Mouse (Mus musculus): ENCODE data around the gene Fermt1. TPM values are rescaled to one million over a fixed set of nuclear protein-coding genes. Genes with fewer than 3 reads are reported as not detected.
A peak's percentile ranks its signal among the peaks of the same experiment; 100 is the strongest.

The Fermt1 gene
- polyA plus RNA-seq, 1 experiment from 2014 or later = not detected

DNA sequence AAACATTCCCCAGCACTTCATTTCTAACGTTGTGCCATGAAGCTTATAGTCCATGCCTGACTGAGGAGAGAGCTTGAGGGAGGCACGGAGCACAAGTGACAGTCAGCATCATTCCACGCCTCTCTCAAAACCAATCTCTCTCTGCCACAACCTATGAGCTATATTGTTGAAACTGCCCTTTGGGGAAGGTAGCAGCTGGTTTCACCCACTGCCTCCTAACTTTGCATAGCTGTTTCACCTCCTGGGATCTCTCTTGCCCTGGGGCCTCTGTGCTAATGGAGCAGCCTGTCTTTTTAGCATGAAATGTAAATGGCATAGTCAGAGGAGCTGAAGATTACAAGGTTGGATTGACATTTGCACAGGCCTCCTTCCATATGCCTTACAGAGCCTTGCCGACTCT is 43.6 kb downstream of the Fermt1 start:
- H3K4me3 ChIP-seq (replicated peaks; ENCODE audit: low read depth, low read length) = no peak overlapping the region
- H3K9me3 ChIP-seq (ENCODE audit: control insufficient read depth, low read length) = no peaks in the 10 kb centered on the region
- no peak overlapping the region for H3K9ac ChIP-seq (replicated peaks; ENCODE audit: low read length)
- no peaks in the 10 kb centered on the region for H3K4me1 ChIP-seq (ENCODE audit: control insufficient read depth, insufficient read depth, low read length)
- H3K27ac ChIP-seq (replicated peaks; ENCODE audit: low read depth, low read length) = no peak overlapping the region
- peak; percentile 29 for DNase-seq
- no peaks in the 10 kb centered on the region for H3K36me3 ChIP-seq (ENCODE audit: control insufficient read depth, insufficient read depth, low read length)
- WGBS = 45% methylated on average over 4 of the region's 4 CpGs
- ATAC-seq (ENCODE audit: low FRiP score, low TSS enrichment) = peak; percentile 53; the same call in 1 of the 2 replicates
- no peak overlapping the region for H3K4me2 ChIP-seq (ENCODE audit: low read length)
- no peaks in the 10 kb centered on the region for H3K27me3 ChIP-seq (ENCODE audit: control insufficient read depth, insufficient read depth, low read length)

DNA sequence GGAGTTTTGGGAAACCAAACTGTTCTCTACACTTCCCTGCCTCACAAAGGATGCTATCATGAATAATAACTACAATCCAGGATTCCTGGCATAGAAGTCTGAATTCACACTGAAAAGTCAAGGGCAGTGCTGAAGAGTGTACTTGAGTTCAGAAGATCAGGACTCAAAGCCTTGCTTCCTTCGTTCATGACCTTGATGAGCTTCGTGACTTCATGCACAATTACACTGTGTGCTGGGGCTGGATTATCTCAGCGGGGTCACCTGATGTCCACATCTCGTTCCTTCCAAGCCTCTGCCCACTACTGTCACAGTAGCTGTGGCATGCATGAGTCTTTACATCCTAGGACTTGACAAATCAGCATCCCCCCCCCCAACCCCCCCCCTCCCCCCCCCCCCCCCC is 44.1 kb downstream of the Fermt1 start:
- H3K27ac ChIP-seq (replicated peaks; ENCODE audit: low read depth, low read length) = no peak overlapping the region
- no peaks in the 10 kb centered on the region for H3K27me3 ChIP-seq (ENCODE audit: control insufficient read depth, insufficient read depth, low read length)
- DNase-seq (no peak), ATAC-seq (ENCODE audit: low FRiP score, low TSS enrichment) (no peak)
- no peak overlapping the region for H3K4me3 ChIP-seq (replicated peaks; ENCODE audit: low read depth, low read length)
- no peak overlapping the region for H3K4me2 ChIP-seq (ENCODE audit: low read length)
- H3K9ac ChIP-seq (replicated peaks; ENCODE audit: low read length) = no peak overlapping the region
- no peaks in the 10 kb centered on the region for H3K4me1 ChIP-seq (ENCODE audit: control insufficient read depth, insufficient read depth, low read length)
- H3K36me3 ChIP-seq (ENCODE audit: control insufficient read depth, insufficient read depth, low read length) = no peaks in the 10 kb centered on the region
- H3K9me3 ChIP-seq (ENCODE audit: control insufficient read depth, low read length) = no peaks in the 10 kb centered on the region
- WGBS = 71% methylated on average over 4 of the region's 4 CpGs

DNA sequence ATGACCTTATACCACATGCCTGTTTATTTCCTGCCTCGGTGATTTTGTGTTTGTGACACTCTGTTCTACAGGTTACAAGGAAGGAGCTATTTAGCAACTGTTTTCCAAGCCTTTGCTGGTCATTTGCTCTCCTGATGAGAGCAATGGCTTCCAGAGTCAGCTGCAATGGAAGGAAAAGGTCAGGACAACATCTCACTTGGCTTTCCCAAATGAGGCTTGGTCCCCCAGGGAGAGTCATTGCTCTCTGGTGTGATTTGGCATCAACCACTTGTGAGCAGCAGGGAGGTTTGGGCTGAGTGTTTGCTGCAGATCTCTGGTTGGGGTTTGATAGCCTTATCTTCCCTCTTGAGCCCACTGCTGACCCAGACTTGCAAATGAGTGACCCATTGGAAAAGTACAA is 45.1 kb downstream of the Fermt1 start:
- no peak overlapping the region for H3K4me2 ChIP-seq (ENCODE audit: low read length)
- DNase-seq (no peak), ATAC-seq (ENCODE audit: low FRiP score, low TSS enrichment) (no peak)
- no peaks in the 10 kb centered on the region for H3K27me3 ChIP-seq (ENCODE audit: control insufficient read depth, insufficient read depth, low read length)
- no peak overlapping the region for H3K9ac ChIP-seq (replicated peaks; ENCODE audit: low read length)
- H3K36me3 ChIP-seq (ENCODE audit: control insufficient read depth, insufficient read depth, low read length) = no peaks in the 10 kb centered on the region
- no peaks in the 10 kb centered on the region for H3K4me1 ChIP-seq (ENCODE audit: control insufficient read depth, insufficient read depth, low read length)
- 85% methylated on average over 1 of the region's 1 CpGs for WGBS
- H3K4me3 ChIP-seq (replicated peaks; ENCODE audit: low read depth, low read length) = no peak overlapping the region
- H3K27ac ChIP-seq (replicated peaks; ENCODE audit: low read depth, low read length) = no peak overlapping the region
- H3K9me3 ChIP-seq (ENCODE audit: control insufficient read depth, low read length) = no peaks in the 10 kb centered on the region

DNA sequence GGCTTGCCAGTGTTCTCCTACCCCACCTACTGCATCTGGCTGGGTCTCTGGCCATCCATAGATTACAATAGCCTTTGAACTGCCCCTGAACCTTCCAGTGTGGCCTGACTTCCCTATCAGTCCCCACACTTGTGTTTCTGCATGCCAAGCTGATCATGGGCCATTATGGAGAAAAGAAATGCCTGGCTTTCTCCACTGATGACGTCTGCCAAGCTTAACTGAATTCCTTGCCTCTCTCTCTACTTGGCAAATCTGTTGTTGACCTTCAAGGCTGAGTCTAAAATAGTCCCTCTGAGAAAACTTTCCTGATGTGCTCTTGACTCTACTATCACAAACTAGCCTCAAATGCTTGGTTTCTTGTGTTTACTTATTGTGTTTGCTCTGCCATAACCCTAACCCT is 47.5 kb downstream of the Fermt1 start:
- ATAC-seq (ENCODE audit: low FRiP score, low TSS enrichment) = no peak
- 57% methylated on average over 1 of the region's 1 CpGs for WGBS

DNA sequence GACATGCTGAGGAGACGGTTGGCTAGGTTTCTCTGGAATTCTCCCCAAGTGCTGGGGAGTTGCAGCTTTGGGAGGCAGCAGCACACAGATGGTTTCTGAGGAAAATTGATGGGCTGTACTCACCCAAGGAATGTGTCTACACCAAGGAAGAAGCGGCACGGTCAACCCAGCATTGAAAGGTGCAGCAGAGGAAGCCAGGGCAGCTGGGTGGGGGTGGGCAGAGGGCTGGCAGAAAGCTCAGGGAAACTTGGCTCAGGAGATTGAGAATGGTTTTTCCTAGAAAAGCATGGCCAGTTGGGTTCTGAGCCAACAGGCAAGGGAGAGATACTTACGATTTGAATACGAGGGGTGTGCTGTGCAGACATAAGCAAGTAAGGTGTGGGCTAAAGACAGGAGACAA is 51.9 kb downstream of the Fermt1 start:
- no peak overlapping the region for H3K4me3 ChIP-seq (replicated peaks; ENCODE audit: low read depth, low read length)
- DNase-seq (no peak), ATAC-seq (ENCODE audit: low FRiP score, low TSS enrichment) (no peak)
- H3K36me3 ChIP-seq (ENCODE audit: control insufficient read depth, insufficient read depth, low read length) = no peaks in the 10 kb centered on the region
- no peaks in the 10 kb centered on the region for H3K4me1 ChIP-seq (ENCODE audit: control insufficient read depth, insufficient read depth, low read length)
- H3K9ac ChIP-seq (replicated peaks; ENCODE audit: low read length) = no peak overlapping the region
- H3K27ac ChIP-seq (replicated peaks; ENCODE audit: low read depth, low read length) = no peak overlapping the region
- H3K27me3 ChIP-seq (ENCODE audit: control insufficient read depth, insufficient read depth, low read length) = no peaks in the 10 kb centered on the region
- no peaks in the 10 kb centered on the region for H3K9me3 ChIP-seq (ENCODE audit: control insufficient read depth, low read length)
- 95% methylated on average over 5 of the region's 5 CpGs for WGBS
- H3K4me2 ChIP-seq (ENCODE audit: low read length) = no peak overlapping the region

More for the DNA sequence above, 47.5 kb downstream of the Fermt1 start:
- Histone ChIP-seq H3K36me3 (ENCODE audit: control insufficient read depth, insufficient read depth, low read length) (no peaks in the 10 kb centered on the region), H3K9me3 (ENCODE audit: control insufficient read depth, low read length) (no peaks in the 10 kb centered on the region), H3K4me3 (replicated peaks; ENCODE audit: low read depth, low read length) (no peak overlapping the region), H3K4me1 (ENCODE audit: control insufficient read depth, insufficient read depth, low read length) (no peaks in the 10 kb centered on the region), H3K9ac (replicated peaks; ENCODE audit: low read length) (no peak overlapping the region), H3K4me2 (ENCODE audit: low read length) (no peak overlapping the region), H3K27ac (replicated peaks; ENCODE audit: low read depth, low read length) (no peak overlapping the region), H3K27me3 (ENCODE audit: control insufficient read depth, insufficient read depth, low read length) (no peaks in the 10 kb centered on the region)
- DNase-seq = no peak

DNA sequence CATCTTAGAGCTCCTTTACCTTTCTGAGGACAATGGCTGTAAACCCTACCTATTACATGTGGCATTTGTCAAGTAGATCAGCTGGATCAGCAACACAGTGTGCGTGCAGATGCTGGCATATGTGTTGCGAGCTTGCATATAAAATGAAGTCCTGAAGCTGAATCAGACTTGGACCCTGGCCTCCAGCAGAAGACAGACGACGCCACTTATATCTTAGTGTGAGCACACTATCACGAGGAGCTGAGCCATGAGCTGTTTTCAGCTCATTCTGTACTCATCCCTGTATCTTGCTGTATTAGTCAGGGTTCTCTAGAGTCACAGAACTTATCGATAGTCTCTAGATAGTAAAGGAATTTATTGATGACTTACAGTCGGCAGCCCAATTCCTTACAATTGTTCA is 60.4 kb downstream of the Fermt1 start:
- H3K9me3 ChIP-seq (ENCODE audit: control insufficient read depth, low read length) = no peaks in the 10 kb centered on the region
- H3K27ac ChIP-seq (replicated peaks; ENCODE audit: low read depth, low read length) = no peak overlapping the region
- DNase-seq = no peak
- no peak overlapping the region for H3K4me2 ChIP-seq (ENCODE audit: low read length)
- H3K36me3 ChIP-seq (ENCODE audit: control insufficient read depth, insufficient read depth, low read length) = no peaks in the 10 kb centered on the region
- WGBS = 92% methylated on average over 7 of the region's 7 CpGs
- H3K4me1 ChIP-seq (ENCODE audit: control insufficient read depth, insufficient read depth, low read length) = 0 out of 2 replicates have a peak, but pooled peaks cover 4% of the 10 kb centered on the region
- H3K9ac ChIP-seq (replicated peaks; ENCODE audit: low read length) = no peak overlapping the region
- ATAC-seq (ENCODE audit: low FRiP score, low TSS enrichment) = no peak
- peaks cover 10% of the 10 kb centered on the region; the same call in 1 of the 2 replicates for H3K27me3 ChIP-seq (ENCODE audit: control insufficient read depth, insufficient read depth, low read length)
- no peak overlapping the region for H3K4me3 ChIP-seq (replicated peaks; ENCODE audit: low read depth, low read length)

DNA sequence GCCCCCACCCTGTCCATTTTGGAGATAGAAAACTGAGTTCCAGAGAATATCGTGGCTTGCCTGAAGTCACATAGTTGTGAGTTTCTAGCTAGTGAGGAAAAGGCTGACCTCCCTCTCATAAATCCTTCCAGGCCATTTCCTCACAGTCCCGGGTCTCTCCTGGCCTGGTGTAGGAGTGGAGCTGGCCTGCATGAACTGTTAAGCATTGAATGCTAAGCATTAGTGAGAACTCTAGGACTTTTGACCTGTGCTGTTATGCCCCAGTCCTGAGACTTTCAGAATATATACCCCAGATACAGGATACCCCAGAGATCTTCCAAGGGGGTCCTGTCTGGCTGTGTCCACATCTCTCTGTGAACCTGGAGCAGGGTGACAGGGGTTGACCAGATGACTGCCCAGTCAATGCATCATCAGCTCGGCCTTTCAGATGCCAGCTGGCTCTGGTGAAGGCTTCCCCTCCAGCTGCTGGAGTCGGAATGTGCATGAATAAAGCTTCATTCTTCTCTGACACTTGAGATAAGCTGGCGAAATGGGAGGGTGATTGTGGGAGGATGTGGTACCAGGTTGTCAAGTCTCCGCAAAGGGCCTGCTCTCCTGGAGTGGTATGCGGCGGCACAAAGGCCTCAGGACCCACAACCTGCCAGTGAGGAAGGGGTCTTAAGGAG is 61.3 kb downstream of the Fermt1 start:
- 84% methylated on average over 8 of the region's 8 CpGs for WGBS
- 0 out of 2 replicates have a peak, but pooled peaks cover 4% of the 10 kb centered on the region for H3K4me1 ChIP-seq (ENCODE audit: control insufficient read depth, insufficient read depth, low read length)
- ATAC-seq (ENCODE audit: low FRiP score, low TSS enrichment) (no peak), DNase-seq (no peak)
- H3K36me3 ChIP-seq (ENCODE audit: control insufficient read depth, insufficient read depth, low read length) = no peaks in the 10 kb centered on the region
- H3K9ac ChIP-seq (replicated peaks; ENCODE audit: low read length) = no peak overlapping the region
- H3K9me3 ChIP-seq (ENCODE audit: control insufficient read depth, low read length) = no peaks in the 10 kb centered on the region
- no peak overlapping the region for H3K4me2 ChIP-seq (ENCODE audit: low read length)
- peaks cover 14% of the 10 kb centered on the region; the same call in 1 of the 2 replicates for H3K27me3 ChIP-seq (ENCODE audit: control insufficient read depth, insufficient read depth, low read length)
- H3K27ac ChIP-seq (replicated peaks; ENCODE audit: low read depth, low read length) = no peak overlapping the region
- no peak overlapping the region for H3K4me3 ChIP-seq (replicated peaks; ENCODE audit: low read depth, low read length)

DNA sequence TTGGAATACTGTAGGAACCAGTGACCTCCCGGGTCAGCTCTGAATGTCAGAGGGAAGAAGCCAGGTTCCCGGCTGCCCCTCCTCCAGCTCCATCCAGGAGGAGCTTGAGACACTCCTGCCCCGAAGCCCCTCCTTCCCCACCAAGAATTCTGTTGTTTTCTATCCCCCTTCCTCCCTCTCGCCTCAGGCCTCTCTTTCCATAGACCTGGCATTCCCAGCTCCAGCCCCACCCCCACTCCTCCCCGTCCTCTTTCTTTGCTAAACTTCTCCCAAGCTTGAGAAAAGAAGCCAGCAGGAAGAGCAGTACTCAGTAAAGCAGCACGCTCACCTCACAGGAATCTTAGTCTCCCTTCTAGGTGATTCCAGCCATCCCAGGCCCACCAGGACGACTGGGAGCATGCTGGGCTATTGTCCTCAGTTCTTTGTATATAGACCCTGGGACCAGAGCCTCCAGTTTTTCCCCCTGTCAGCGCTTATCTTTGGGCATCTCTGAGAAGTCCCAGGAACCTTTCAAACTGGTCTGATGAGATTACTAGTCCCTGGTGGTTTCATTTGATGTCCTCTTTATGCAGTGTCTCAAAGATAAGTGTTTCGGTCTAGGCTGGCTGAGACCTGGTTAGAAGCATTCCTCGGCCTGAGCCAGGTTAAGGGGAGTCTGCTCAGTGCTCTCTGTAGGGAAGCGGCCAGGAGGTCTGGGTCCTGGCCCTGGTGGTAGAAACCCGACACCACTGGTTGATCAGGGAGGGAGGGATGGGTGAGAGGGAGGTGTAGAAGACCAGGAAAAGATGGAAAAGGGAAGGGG is 64.7 kb downstream of the Fermt1 start, which contains the start of gene Lrrn4:
Lrrn4 (minus strand) TSS at position 48 of the 802 bp plus-strand sequence.
- Histone ChIP-seq H3K9me3 (ENCODE audit: control insufficient read depth, low read length) (no peaks in the 10 kb centered on the region), H3K4me2 (ENCODE audit: low read length) (peak within 1 kb of the TSS; percentile 98), H3K27ac (replicated peaks; ENCODE audit: low read depth, low read length) (no peak within 1 kb of the TSS), H3K4me1 (ENCODE audit: control insufficient read depth, insufficient read depth, low read length) (0 out of 2 replicates have a peak, but pooled peaks cover 12% of the 10 kb centered on the region), H3K36me3 (ENCODE audit: control insufficient read depth, insufficient read depth, low read length) (no peaks in the 10 kb centered on the region), H3K4me3 (replicated peaks; ENCODE audit: low read depth, low read length) (peak within 1 kb of the TSS; percentile 55), H3K9ac (replicated peaks; ENCODE audit: low read length) (peak within 1 kb of the TSS; percentile 55; the same call in 1 of the 2 replicates), H3K27me3 (ENCODE audit: control insufficient read depth, insufficient read depth, low read length) (peaks cover 35% of the 10 kb centered on the region)
- 3% methylated on average over 12 of the region's 12 CpGs for WGBS
- ATAC-seq (ENCODE audit: low FRiP score, low TSS enrichment) = no peak
- DNase-seq = no peak
